Mouse (Mus musculus) heart, embryonic 14.5 days (tissue): ENCODE measurements at regions not wholly inside any gene's neighbourhood (a gene's known extent, or its start where the extent isn't known, plus 50 kb on each side); places are given as distances from the start of the nearest gene placed in this dataset.

Experiments
- ATAC-seq: fragments of 200-750 bp; cut with Nextera tagmentation; 2 replicates; pipeline ENCODE4 v1.8.0; 2017; ENCODE audit warnings: low read depth, moderate TSS enrichment; ENCODE audit not compliant: insufficient number of reproducible peaks, insufficient read depth, low FRiP score
- H3K27ac ChIP-seq, 2 experiments: fragments of 200-500 bp in 1 of 2; fragments of 300-500 bp in 1 of 2; sonication (generic) in 1 of 2; replicated peaks in 1 of 2; 2 replicates each; pipeline ENCODE4 v1.5.1; 2012 to 2014; ENCODE audit warnings: low read depth in 2 of 2, low read length in 2 of 2, control low read depth in 1 of 2, mild to moderate bottlenecking in 1 of 2, mixed read lengths in 1 of 2; ENCODE audit not compliant: control insufficient read depth in 1 of 2, insufficient read depth in 1 of 2
- H3K27me3 ChIP-seq: fragments of 300-500 bp; sonication (generic); 2 replicates; pipeline ENCODE4 v1.6.1; 2014; ENCODE audit warnings: mild to moderate bottlenecking, low read length, control low read depth; ENCODE audit not compliant: control insufficient read depth, insufficient read depth
- H3K36me3 ChIP-seq: fragments of 300-500 bp; sonication (generic); 2 replicates; pipeline ENCODE4 v1.6.1; 2014; ENCODE audit warnings: mild to moderate bottlenecking, control low read depth, low read length, mixed read lengths; ENCODE audit not compliant: control insufficient read depth, insufficient read depth
- H3K4me1 ChIP-seq, 2 experiments: fragments of 200-500 bp in 1 of 2; fragments of 300-500 bp in 1 of 2; sonication (generic) in 1 of 2; 2 replicates each; pipeline ENCODE4 v1.6.1; 2012 to 2014; ENCODE audit warnings: low read length in 2 of 2, control low read depth in 1 of 2, mixed read lengths in 1 of 2; ENCODE audit not compliant: control insufficient read depth in 2 of 2, insufficient read depth in 2 of 2
- H3K4me2 ChIP-seq: fragments of 300-500 bp; sonication (generic); 2 replicates; pipeline ENCODE4 v1.6.1; 2014; ENCODE audit warnings: mild to moderate bottlenecking, low read length
- H3K4me3 ChIP-seq, 2 experiments: fragments of 200-500 bp in 1 of 2; fragments of 300-500 bp in 1 of 2; sonication (generic) in 1 of 2; 2 replicates each; pipeline ENCODE4 v1.5.1; 2012 to 2014; ENCODE audit warnings: low read length in 2 of 2, mild to moderate bottlenecking in 2 of 2, control low read depth in 1 of 2, low read depth in 1 of 2, moderate library complexity in 1 of 2; ENCODE audit not compliant: control insufficient read depth in 1 of 2, insufficient read depth in 1 of 2
- H3K9ac ChIP-seq: fragments of 300-500 bp; sonication (generic); 2 replicates; pipeline ENCODE4 v1.6.1; 2014; ENCODE audit warnings: mild to moderate bottlenecking, low read length
- H3K9me3 ChIP-seq: fragments of 300-500 bp; sonication (generic); 2 replicates; pipeline ENCODE4 v1.6.1; 2016; ENCODE audit warnings: low read length, control low read depth; ENCODE audit not compliant: control insufficient read depth
- WGBS: fragments of 180-500 bp; shearing (Covaris S2); extraction: QIAGEN DNeasy Blood & Tissue Kit; methylation state at CpG from one replicate; pipeline ENCODE4 v1.1.7; 2014; 5-methylcytosine and 5-hydroxymethylcytosine counted together

- Histone ChIP-seq H3K9ac (no peak overlapping the region), H3K4me1 (no peaks in the 10 kb centered on the region), H3K36me3 (no peaks in the 10 kb centered on the region), H3K27me3 (no peaks in the 10 kb centered on the region), H3K27ac (no peak overlapping the region), H3K4me2 (no peak overlapping the region), H3K9me3 (no peaks in the 10 kb centered on the region), H3K4me3 (no peak overlapping the region)
- WGBS = 93% methylated on average over 3 of the region's 3 CpGs
- ATAC-seq = no peak
Observed at GRCm38 (mm10) chr10:109249781-109250180, 239.0 kb upstream of the Syt1 start.

- H3K4me2 ChIP-seq = no peak overlapping the region
- no peak overlapping the region for H3K4me3 ChIP-seq
- no peak overlapping the region for H3K9ac ChIP-seq
- H3K36me3 ChIP-seq = no peaks in the 10 kb centered on the region
- no peak overlapping the region for H3K27ac ChIP-seq
- 63% methylated on average over 4 of the region's 4 CpGs for WGBS
- no peak for ATAC-seq
- H3K9me3 ChIP-seq = no peaks in the 10 kb centered on the region
- no peaks in the 10 kb centered on the region for H3K4me1 ChIP-seq
- H3K27me3 ChIP-seq = no peaks in the 10 kb centered on the region
Observed at GRCm38 (mm10) chr10:109246328-109246727, 235.5 kb upstream of the Syt1 start.

GRCm38 (mm10) chr10:109237026-109237425 is 226.2 kb upstream of the Syt1 start:
- H3K4me3 ChIP-seq = no peak overlapping the region
- ATAC-seq = no peak
- H3K27me3 ChIP-seq = no peaks in the 10 kb centered on the region
- H3K9ac ChIP-seq = no peak overlapping the region
- no peaks in the 10 kb centered on the region for H3K9me3 ChIP-seq
- H3K36me3 ChIP-seq = no peaks in the 10 kb centered on the region
- WGBS = 77% methylated on average over 7 of the region's 7 CpGs
- no peaks in the 10 kb centered on the region for H3K4me1 ChIP-seq
- H3K27ac ChIP-seq = no peak overlapping the region
- H3K4me2 ChIP-seq = no peak overlapping the region

- Histone ChIP-seq H3K4me2 (no peak overlapping the region), H3K36me3 (no peaks in the 10 kb centered on the region), H3K9ac (no peak overlapping the region), H3K4me1 (no peaks in the 10 kb centered on the region), H3K4me3 (no peak overlapping the region), H3K27ac (no peak overlapping the region), H3K9me3 (no peaks in the 10 kb centered on the region), H3K27me3 (no peaks in the 10 kb centered on the region)
- no peak for ATAC-seq
- 88% methylated on average over 3 of the region's 3 CpGs for WGBS
Observed at GRCm38 (mm10) chr10:109226989-109227388, 216.2 kb upstream of the Syt1 start.

- Histone ChIP-seq H3K27me3 (no peaks in the 10 kb centered on the region), H3K9ac (no peak overlapping the region), H3K36me3 (no peaks in the 10 kb centered on the region), H3K9me3 (no peaks in the 10 kb centered on the region), H3K4me3 (no peak overlapping the region), H3K4me1 (no peaks in the 10 kb centered on the region), H3K27ac (no peak overlapping the region), H3K4me2 (no peak overlapping the region)
- ATAC-seq = no peak
- 67% methylated on average over 8 of the region's 8 CpGs for WGBS
Observed at GRCm38 (mm10) chr10:109188761-109189503, 178.2 kb upstream of the Syt1 start.

- no peaks in the 10 kb centered on the region for H3K27me3 ChIP-seq
- no peak overlapping the region for H3K9ac ChIP-seq
- H3K27ac ChIP-seq = no peak overlapping the region
- H3K4me1 ChIP-seq = no peaks in the 10 kb centered on the region
- H3K36me3 ChIP-seq = no peaks in the 10 kb centered on the region
- H3K4me3 ChIP-seq = no peak overlapping the region
- no peak overlapping the region for H3K4me2 ChIP-seq
- WGBS = 72% methylated on average over 4 of the region's 4 CpGs
- no peaks in the 10 kb centered on the region for H3K9me3 ChIP-seq
- no peak for ATAC-seq
Observed at GRCm38 (mm10) chr10:109188252-109188651, 177.5 kb upstream of the Syt1 start.

GRCm38 (mm10) chr10:109185243-109185642 is 174.5 kb upstream of the Syt1 start:
- ATAC-seq = no peak
- H3K4me1 ChIP-seq = no peaks in the 10 kb centered on the region
- H3K27me3 ChIP-seq = no peaks in the 10 kb centered on the region
- H3K4me2 ChIP-seq = no peak overlapping the region
- H3K36me3 ChIP-seq = no peaks in the 10 kb centered on the region
- 39% methylated on average over 2 of the region's 2 CpGs for WGBS
- H3K27ac ChIP-seq = no peak overlapping the region
- H3K9me3 ChIP-seq = no peaks in the 10 kb centered on the region
- no peak overlapping the region for H3K9ac ChIP-seq
- no peak overlapping the region for H3K4me3 ChIP-seq

GRCm38 (mm10) chr10:109180527-109180926 is 169.7 kb upstream of the Syt1 start:
- Histone ChIP-seq H3K4me3 (no peak overlapping the region), H3K9me3 (no peaks in the 10 kb centered on the region), H3K27me3 (no peaks in the 10 kb centered on the region), H3K9ac (no peak overlapping the region), H3K27ac (no peak overlapping the region), H3K4me2 (no peak overlapping the region), H3K4me1 (no peaks in the 10 kb centered on the region), H3K36me3 (no peaks in the 10 kb centered on the region)
- no peak for ATAC-seq
- 73% methylated on average over 4 of the region's 4 CpGs for WGBS
